8 mouse cellular contexts compared by ENCODE assay signal in the genomic region with DNA sequence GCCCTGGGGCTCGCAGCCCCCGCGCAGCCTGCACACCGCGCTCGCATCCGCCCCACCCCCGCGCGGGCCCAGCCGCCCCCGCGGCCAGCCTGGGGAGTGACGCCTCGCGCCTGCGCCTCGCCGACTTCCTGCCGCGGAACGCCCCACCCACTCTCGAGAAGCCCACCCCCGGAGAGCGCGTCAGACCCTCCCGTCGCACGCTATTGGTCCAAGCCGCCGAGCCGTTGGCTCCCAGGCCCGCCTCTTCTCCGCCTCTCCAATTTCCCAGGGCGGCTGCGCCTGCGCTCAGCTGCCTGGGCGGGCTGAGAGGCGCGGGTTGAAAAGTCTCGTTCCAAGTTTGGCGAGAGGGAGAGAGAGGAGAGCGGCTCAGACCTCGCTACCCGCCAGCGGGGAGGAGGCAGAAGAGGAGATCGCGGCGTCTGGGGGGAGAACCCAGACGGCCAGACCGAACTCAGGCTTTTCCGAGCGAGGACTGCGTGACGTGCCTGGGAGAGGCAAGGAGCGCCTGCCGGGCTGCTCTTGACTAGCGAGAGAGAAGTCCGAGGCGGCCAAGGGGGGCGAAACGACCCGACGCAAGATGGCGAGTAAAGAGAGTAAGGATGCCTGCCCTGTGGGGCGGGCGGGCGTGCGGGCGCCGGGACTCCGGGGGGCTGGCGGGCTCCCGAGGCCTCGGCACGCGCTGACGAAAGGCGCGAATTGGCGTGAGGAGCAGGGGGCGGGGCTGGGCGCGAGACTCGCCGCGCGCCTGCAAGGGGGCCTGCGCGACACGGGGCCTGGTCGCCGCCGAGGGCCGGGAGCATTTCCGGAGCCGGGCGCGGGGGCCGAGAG. TPM values are rescaled to one million over a fixed set of nuclear protein-coding genes. Genes with fewer than 3 reads are reported as not detected.
DNase-seq lines count a peak whose midpoint lies in the region; ATAC-seq and TF ChIP-seq lines count a peak whose summit lies in the region.

A gene (plus strand): TSS at position 288 of the 828 bp plus-strand sequence.

- H3K9me3 ChIP-seq in G1E (replicated peaks), result no peaks in the 10 kb centered on the region
- H3K9me3 ChIP-seq in forebrain, postnatal 0 days (ENCODE audit: low read length), result no peaks in the 10 kb centered on the region
- no peaks in the 10 kb centered on the region for H3K9me3 ChIP-seq in lung, embryonic 16.5 days (ENCODE audit: control insufficient read depth, low read length)

- H3K4me3 ChIP-seq in G1E (ENCODE audit: low read depth, low read length), result peak within 1 kb of the TSS; percentile 78
- peak within 1 kb of the TSS; percentile 53 for H3K4me3 ChIP-seq in forebrain, postnatal 0 days (ENCODE audit: low read depth, low read length)
- H3K4me3 ChIP-seq in lung, embryonic 16.5 days (ENCODE audit: low read length), result peak within 1 kb of the TSS; percentile 61

- H3K27ac ChIP-seq in forebrain, postnatal 0 days (ENCODE audit: low read depth, low read length), result peak within 1 kb of the TSS; percentile 92
- peak within 1 kb of the TSS; percentile 99 for H3K27ac ChIP-seq in lung, embryonic 16.5 days (ENCODE audit: low read length)

- peaks cover 30% of the 10 kb centered on the region for H3K4me1 ChIP-seq in G1E (ENCODE audit: insufficient read depth, low read depth, low read length)
- no peaks in the 10 kb centered on the region for H3K4me1 ChIP-seq in forebrain, postnatal 0 days (ENCODE audit: insufficient read depth)
- H3K4me1 ChIP-seq in lung, embryonic 16.5 days (replicated peaks; ENCODE audit: control insufficient read depth, insufficient read depth, low read length), result peaks cover 5% of the 10 kb centered on the region; the same call in 1 of the 2 replicates

- H3K4me2 ChIP-seq in forebrain, postnatal 0 days (ENCODE audit: low read depth), result peak within 1 kb of the TSS; percentile 53
- peak within 1 kb of the TSS; percentile 62 for H3K4me2 ChIP-seq in lung, embryonic 16.5 days (ENCODE audit: low read depth, low read length)

- H3K9ac ChIP-seq in forebrain, postnatal 0 days, result peak within 1 kb of the TSS; percentile 56
- peak within 1 kb of the TSS; percentile 79 for H3K9ac ChIP-seq in lung, embryonic 16.5 days (ENCODE audit: low read length)

- ATAC-seq in G1E (ENCODE audit: extremely low read depth, insufficient number of reproducible peaks, low FRiP score, poor library complexity, severe bottlenecking), result peak; percentile 90
- peak; percentile 97 for ATAC-seq in forebrain, postnatal 0 days
- ATAC-seq in lung, embryonic 16.5 days (ENCODE audit: low read depth), result peak; percentile 96

- no peaks in the 10 kb centered on the region for H3K27me3 ChIP-seq in G1E (ENCODE audit: insufficient read depth, low read length)
- no peaks in the 10 kb centered on the region for H3K27me3 ChIP-seq in forebrain, postnatal 0 days (ENCODE audit: insufficient read depth, low read length)
- no peaks in the 10 kb centered on the region for H3K27me3 ChIP-seq in lung, embryonic 16.5 days (ENCODE audit: control insufficient read depth, insufficient read depth, low read depth, low read length)

- no peak for TF ChIP-seq CTCF in G1E (IDR thresholded peaks at IDR 0.05; ENCODE audit: low read depth, low read length)
- TF ChIP-seq CTCF in forebrain, postnatal 0 days (IDR thresholded peaks at IDR 0.05; ENCODE audit: low read depth), result 0 out of 2 replicates have a peak, but pooled peaks have one; percentile 4

- WGBS in forebrain, postnatal 0 days, result 36% methylated on average over 76 of the region's 100 CpGs
- 21% methylated on average over 48 of the region's 100 CpGs for WGBS in lung, embryonic 16.5 days

- H3K36me3 ChIP-seq in G1E (replicated peaks), result peaks cover 16% of the 10 kb centered on the region
- H3K36me3 ChIP-seq in forebrain, postnatal 0 days (ENCODE audit: insufficient read depth), result no peaks in the 10 kb centered on the region
- peaks cover 4% of the 10 kb centered on the region; the same call in 1 of the 2 replicates for H3K36me3 ChIP-seq in lung, embryonic 16.5 days (ENCODE audit: control insufficient read depth, insufficient read depth, low read length)

- DNase-seq in G1E (ENCODE audit: low spot score), result peak; percentile 76
- peak; percentile 90 to 91 for DNase-seq in cerebellum, adult 18-20 months
- peak; percentile 95 for DNase-seq in forebrain, postnatal 0 days
- DNase-seq in heart, postnatal 4 days, result peak; percentile 93
- peak; percentile 63 for DNase-seq in layer of hippocampus, adult 9-10 months (ENCODE audit: low spot score)
- peak; percentile 74 for DNase-seq in ovary, postnatal 10 days (ENCODE audit: low spot score)
- peak; percentile 89 for DNase-seq in thymus, postnatal 10 days (ENCODE audit: low spot score in 2 of 2)

RNA-seq across cellular contexts. Expression of the gene that starts here (rescaled TPM):
- 492 and 520 TPM in 2 replicates for total RNA-seq in G1E (2014; fragmentation: Nextera tagmentation)
- 548 and 617 TPM in 2 replicates for total RNA-seq in G1E (2017)
- polyA plus RNA-seq in G1E (2012), result 237 and 255 TPM in 2 replicates
- total RNA-seq in forebrain, postnatal 0 days (2014; rRNA removed), result 141 and 144 TPM in 2 replicates
- 223 and 255 TPM in 2 replicates for polyA plus RNA-seq in forebrain, postnatal 0 days (2015; fragmentation: Nextera tagmentation; extraction: Ambion mirVana)
- 100 to 1,000 TPM; 246 to 256 TPM for total RNA-seq in heart, postnatal 4 days (2021)
- polyA plus RNA-seq in lung, embryonic 16.5 days (2015; fragmentation: Nextera tagmentation; extraction: Ambion mirVana), result 517 and 530 TPM in 2 replicates

Comparison
In these comparisons a context has a peak if more than half of its experiments do, and no peak if none do; other contexts are left out.
1. Peak in every context shown above with its lines: DNase-seq, ATAC-seq, H3K4me3 ChIP-seq and H3K27ac ChIP-seq.